Mouse (Mus musculus) midbrain, embryonic 12.5 days (tissue): Measurements from ENCODE around the gene Zfp991. TPM values are rescaled to one million over a fixed set of nuclear protein-coding genes. Genes with fewer than 3 reads are reported as not detected.
"Not testable (repeated sequence)": the region's sequence is repeated elsewhere in the genome, so short reads cannot be mapped to it uniquely, and the experiment has no call there.

ENCODE experiments used
- ATAC-seq: fragments of 200-750 bp; cut with Nextera tagmentation; 2 replicates; pipeline ENCODE4 v1.8.0; 2017; ENCODE audit warnings: low read depth, moderate TSS enrichment, moderate library complexity; ENCODE audit not compliant: low FRiP score
- H3K27ac ChIP-seq: fragments of 300-500 bp; sonication (generic); replicated peaks from 2 replicates; pipeline ENCODE4 v1.5.1; 2016; ENCODE audit warnings: mild to moderate bottlenecking
- H3K27me3 ChIP-seq: fragments of 300-500 bp; sonication (generic); 2 replicates; pipeline ENCODE4 v1.6.1; 2016; ENCODE audit warnings: mild to moderate bottlenecking
- H3K36me3 ChIP-seq: fragments of 300-500 bp; sonication (generic); 2 replicates; pipeline ENCODE4 v1.6.1; 2016
- H3K4me1 ChIP-seq: fragments of 300-500 bp; sonication (generic); 2 replicates; pipeline ENCODE4 v1.6.1; 2016
- H3K4me2 ChIP-seq: fragments of 300-500 bp; sonication (generic); replicated peaks from 2 replicates; pipeline ENCODE4 v1.6.1; 2016; ENCODE audit warnings: mild to moderate bottlenecking, moderate library complexity
- H3K4me3 ChIP-seq: fragments of 300-500 bp; sonication (generic); 2 replicates; pipeline ENCODE4 v1.5.1; 2016; ENCODE audit warnings: mild to moderate bottlenecking
- H3K9ac ChIP-seq: fragments of 300-500 bp; sonication (generic); replicated peaks from 2 replicates; pipeline ENCODE4 v1.6.1; 2016; ENCODE audit warnings: mild to moderate bottlenecking, moderate library complexity
- H3K9me3 ChIP-seq: fragments of 300-500 bp; sonication (generic); 2 replicates; pipeline ENCODE4 v1.6.1; 2016; ENCODE audit warnings: mild to moderate bottlenecking
- WGBS: fragments of 180-500 bp; shearing (Covaris S2); methylation state at CpG from one replicate; pipeline ENCODE4 v1.1.7; 2016; 5-methylcytosine and 5-hydroxymethylcytosine counted together
- polyA plus RNA-seq: library from polyadenylated mRNA; unstranded; fragments of >200 nt; fragmentation: Nextera tagmentation; extraction: Ambion mirVana; gene quantifications from 2 replicates; pipeline ENCODE4 v1.2.1, GENCODE M21; 2016

Zfp991 gene
- polyA plus RNA-seq, 1 experiment from 2014 or later, result 5.0 TPM

DNA sequence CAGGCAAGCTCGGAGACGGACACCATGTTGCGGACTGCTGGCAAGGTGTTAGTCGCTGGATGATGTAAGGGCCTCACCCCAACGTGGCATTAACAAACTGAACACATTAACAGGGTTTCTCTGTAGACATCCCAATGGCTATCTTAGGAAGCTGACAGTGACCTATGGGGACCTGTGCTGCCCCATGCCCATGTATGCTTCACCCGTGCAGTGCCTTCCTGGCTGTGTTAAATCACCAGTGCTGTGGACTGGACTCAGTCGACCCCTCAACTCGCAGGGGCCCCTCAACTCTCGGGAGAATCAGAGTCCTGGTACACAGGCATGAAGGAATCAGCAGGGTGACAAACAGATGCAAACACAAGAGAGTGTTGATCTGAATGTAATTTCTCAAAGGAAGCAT is 63.3 kb downstream of the Zfp991 start:
- WGBS, result 82% methylated on average over 6 of the region's 9 CpGs
- not testable (repeated sequence) for H3K4me3 ChIP-seq

GRCm38 (mm10) chr4:147197210-147197609 is 65.4 kb downstream of the Zfp991 start:
- not testable (repeated sequence) for H3K9ac ChIP-seq, H3K27me3 ChIP-seq, H3K4me3 ChIP-seq, H3K27ac ChIP-seq, H3K36me3 ChIP-seq, H3K4me1 ChIP-seq, ATAC-seq, H3K4me2 ChIP-seq
- WGBS, result 82% methylated on average over 2 of the region's 2 CpGs
- peaks cover 12% of the 10 kb centered on the region for H3K9me3 ChIP-seq

More for the DNA sequence above, 63.3 kb downstream of the Zfp991 start:
- not testable (repeated sequence) for H3K4me1 ChIP-seq, H3K27ac ChIP-seq, H3K9ac ChIP-seq, ATAC-seq, H3K4me2 ChIP-seq, H3K36me3 ChIP-seq, H3K27me3 ChIP-seq
- peaks cover 12% of the 10 kb centered on the region for H3K9me3 ChIP-seq

- peak; percentile 57 for ATAC-seq
- not testable (repeated sequence) for H3K9ac ChIP-seq
These were observed 67.4 kb downstream of the Zfp991 start for GRCm38 (mm10) chr4:147199055-147199750.

GRCm38 (mm10) chr4:147201920-147202660 is 70.3 kb downstream of the Zfp991 start:
- H3K4me3 ChIP-seq, H3K4me1 ChIP-seq, H3K4me2 ChIP-seq, H3K9me3 ChIP-seq, H3K27me3 ChIP-seq, H3K36me3 ChIP-seq, H3K27ac ChIP-seq, H3K9ac ChIP-seq: not testable (repeated sequence)
- WGBS, result 82% methylated on average over 15 of the region's 16 CpGs
- 0 out of 2 replicates have a peak, but pooled peaks have one; percentile 17 for ATAC-seq

More at GRCm38 (mm10) chr4:147199055-147199750, 67.4 kb downstream of the Zfp991 start:
- H3K4me2 ChIP-seq, H3K36me3 ChIP-seq, H3K27me3 ChIP-seq, H3K4me1 ChIP-seq, H3K27ac ChIP-seq, H3K4me3 ChIP-seq: not testable (repeated sequence)
- H3K9me3 ChIP-seq, result peaks cover 12% of the 10 kb centered on the region
- WGBS, result 72% methylated on average over 6 of the region's 6 CpGs

DNA sequence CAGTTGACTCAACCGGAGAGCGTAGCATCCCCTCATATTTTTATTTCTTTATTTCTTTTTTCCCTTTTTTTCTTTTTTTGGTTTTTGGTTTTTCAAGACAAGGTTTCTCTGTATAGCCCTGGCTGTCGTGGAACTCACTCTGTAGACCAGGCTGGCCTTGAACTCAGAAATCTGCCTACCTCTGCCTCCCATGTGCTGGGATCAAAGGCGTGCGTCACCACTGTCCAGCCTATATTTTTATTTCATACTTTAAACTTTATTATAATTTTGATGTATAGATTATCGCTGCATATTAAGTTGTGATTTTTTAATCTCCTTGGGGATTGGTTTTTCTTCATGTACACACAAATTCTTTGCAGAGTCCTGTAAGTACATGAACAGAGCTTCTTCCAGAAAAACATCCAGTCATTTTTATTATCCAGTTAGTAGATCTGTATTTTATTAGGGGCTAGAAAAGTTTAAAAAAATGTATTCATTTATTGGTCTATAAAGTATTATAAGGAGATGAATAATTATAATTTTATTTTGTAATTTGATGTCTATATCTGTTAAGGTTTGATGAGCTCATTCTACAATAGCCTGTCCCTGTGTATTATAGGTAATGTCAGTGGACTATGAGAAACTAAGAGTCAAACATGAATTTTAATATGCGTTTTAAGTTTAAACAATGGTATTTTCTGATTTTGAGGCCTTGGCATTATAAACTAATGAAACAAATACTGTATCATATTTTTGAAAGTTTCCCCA is 80.5 kb downstream of the Zfp991 start:
- not testable (repeated sequence) for H3K27me3 ChIP-seq, H3K4me1 ChIP-seq, H3K9ac ChIP-seq, ATAC-seq, H3K4me3 ChIP-seq, H3K27ac ChIP-seq, H3K4me2 ChIP-seq, H3K36me3 ChIP-seq, H3K9me3 ChIP-seq
- 87% methylated on average over 3 of the region's 7 CpGs for WGBS

GRCm38 (mm10) chr4:147214233-147214632 is 82.4 kb downstream of the Zfp991 start:
- not testable (repeated sequence) for H3K4me3 ChIP-seq, H3K27ac ChIP-seq, H3K9me3 ChIP-seq, H3K4me2 ChIP-seq, H3K27me3 ChIP-seq, H3K36me3 ChIP-seq, H3K9ac ChIP-seq, H3K4me1 ChIP-seq
- ATAC-seq, result peak; percentile 42; the same call in 1 of the 2 replicates
- no CpG with 5 or more reads among the region's 1 CpGs for WGBS

- ATAC-seq, H3K36me3 ChIP-seq, H3K27me3 ChIP-seq, H3K27ac ChIP-seq, H3K4me2 ChIP-seq, H3K4me3 ChIP-seq, H3K4me1 ChIP-seq, H3K9ac ChIP-seq: not testable (repeated sequence)
- 70% methylated on average over 3 of the region's 4 CpGs for WGBS
- peaks cover 14% of the 10 kb centered on the region for H3K9me3 ChIP-seq
These were observed 85.8 kb downstream of the Zfp991 start for GRCm38 (mm10) chr4:147217676-147218075.

DNA sequence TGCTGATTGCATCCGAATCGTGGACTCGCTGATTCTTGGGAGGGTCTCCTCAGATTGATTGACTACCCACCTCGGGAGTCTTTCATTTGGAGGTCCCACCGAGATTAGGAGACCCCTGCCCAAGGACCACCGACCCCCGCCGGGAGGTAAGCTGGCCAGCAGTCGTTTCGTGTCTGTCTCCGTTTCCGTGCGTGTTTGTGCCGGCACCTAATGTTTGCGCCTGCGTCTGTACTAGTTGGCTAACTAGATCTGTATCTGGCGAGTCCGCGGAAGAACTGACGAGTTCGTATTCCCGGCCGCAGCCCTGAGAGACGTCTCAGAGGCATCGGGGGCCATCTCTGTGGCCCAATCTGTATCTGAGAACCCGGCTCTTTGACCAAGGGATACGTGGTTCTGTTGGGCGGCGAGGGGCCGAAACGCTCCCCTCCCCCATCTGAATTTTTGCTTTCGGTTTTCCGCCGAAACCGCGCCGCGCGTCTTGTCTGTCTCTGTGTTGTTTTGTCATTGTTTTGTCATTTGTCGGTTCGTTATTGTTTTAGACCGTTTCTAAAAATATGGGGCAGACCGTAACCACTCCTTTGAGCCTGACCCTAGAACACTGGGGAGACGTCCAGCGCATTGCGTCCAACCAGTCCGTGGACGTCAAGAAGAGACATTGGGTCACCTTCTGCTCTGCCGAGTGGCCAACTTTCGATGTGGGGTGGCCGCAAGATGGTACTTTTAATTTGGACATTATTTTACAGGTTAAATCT is 87.7 kb downstream of the Zfp991 start:
- not testable (repeated sequence) for H3K27me3 ChIP-seq, H3K4me1 ChIP-seq, H3K27ac ChIP-seq, H3K36me3 ChIP-seq, H3K9ac ChIP-seq, ATAC-seq
- Histone ChIP-seq H3K9me3 (peaks cover 18% of the 10 kb centered on the region), H3K4me3 (peak overlapping the region; percentile 35), H3K4me2 (peak overlapping the region; percentile 43)
- 74% methylated on average over 50 of the region's 51 CpGs for WGBS

GRCm38 (mm10) chr4:147220226-147220625 is 88.4 kb downstream of the Zfp991 start:
- not testable (repeated sequence) for H3K27ac ChIP-seq, H3K36me3 ChIP-seq, H3K27me3 ChIP-seq, H3K4me1 ChIP-seq, H3K4me3 ChIP-seq, H3K9ac ChIP-seq, ATAC-seq, H3K4me2 ChIP-seq
- peaks cover 25% of the 10 kb centered on the region for H3K9me3 ChIP-seq
- WGBS, result 72% methylated on average over 17 of the region's 20 CpGs

DNA sequence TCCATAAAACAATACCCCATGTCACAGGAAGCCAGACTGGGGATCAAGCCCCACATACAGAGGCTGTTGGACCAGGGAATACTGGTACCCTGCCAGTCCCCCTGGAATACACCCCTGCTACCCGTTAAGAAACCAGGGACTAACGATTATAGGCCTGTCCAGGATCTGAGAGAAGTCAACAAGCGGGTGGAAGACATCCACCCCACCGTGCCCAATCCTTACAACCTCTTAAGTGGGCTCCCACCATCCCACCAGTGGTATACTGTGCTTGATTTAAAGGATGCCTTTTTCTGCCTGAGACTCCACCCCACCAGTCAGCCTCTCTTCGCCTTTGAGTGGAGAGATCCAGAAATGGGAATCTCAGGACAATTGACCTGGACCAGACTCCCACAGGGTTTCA is 90.2 kb downstream of the Zfp991 start:
- not testable (repeated sequence) for H3K4me2 ChIP-seq, H3K4me1 ChIP-seq, H3K9ac ChIP-seq, H3K4me3 ChIP-seq, H3K36me3 ChIP-seq, H3K27ac ChIP-seq, H3K27me3 ChIP-seq, ATAC-seq
- H3K9me3 ChIP-seq, result peaks cover 34% of the 10 kb centered on the region
- 85% methylated on average over 5 of the region's 5 CpGs for WGBS

DNA sequence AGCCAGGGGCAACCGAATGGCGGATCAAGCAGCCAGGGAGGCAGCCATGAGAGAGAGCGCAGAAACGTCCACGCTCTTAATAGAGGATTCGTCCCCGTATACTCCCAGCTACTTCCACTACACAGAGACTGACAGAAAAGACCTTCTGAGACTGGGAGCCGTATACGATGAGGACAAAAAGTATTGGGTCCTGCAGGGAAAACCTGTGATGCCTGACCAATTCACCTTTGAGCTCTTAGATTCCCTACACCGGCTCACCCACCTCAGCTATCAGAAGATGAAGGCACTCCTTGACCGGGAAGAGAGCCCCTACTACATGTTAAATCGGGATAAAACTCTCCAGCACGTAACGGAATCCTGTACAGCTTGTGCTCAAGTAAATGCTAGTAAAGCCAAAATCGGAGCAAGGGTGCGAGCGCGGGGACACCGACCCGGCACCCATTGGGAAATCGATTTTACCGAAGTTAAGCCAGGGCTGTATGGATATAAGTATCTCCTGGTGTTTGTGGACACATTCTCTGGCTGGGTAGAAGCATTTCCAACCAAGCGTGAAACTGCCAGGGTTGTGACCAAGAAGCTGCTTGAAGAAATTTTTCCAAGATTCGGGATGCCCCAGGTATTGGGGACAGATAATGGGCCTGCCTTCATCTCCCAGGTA is 92.1 kb downstream of the Zfp991 start:
- peaks cover 34% of the 10 kb centered on the region for H3K9me3 ChIP-seq
- not testable (repeated sequence) for H3K36me3 ChIP-seq, H3K9ac ChIP-seq, H3K4me1 ChIP-seq, ATAC-seq, H3K27me3 ChIP-seq, H3K27ac ChIP-seq, H3K4me3 ChIP-seq, H3K4me2 ChIP-seq
- 93% methylated on average over 24 of the region's 24 CpGs for WGBS
